Mouse (Mus musculus) limb, embryonic 14.5 days (tissue): ENCODE measurements around the gene Nsg1. TPM values are rescaled to one million over a fixed set of nuclear protein-coding genes. Genes with fewer than 3 reads are reported as not detected.

Source experiments
- ATAC-seq: fragments of 200-750 bp; cut with Nextera tagmentation; 2 replicates; pipeline ENCODE4 v1.8.0; 2017; ENCODE audit warnings: low read depth, moderate number of reproducible peaks, moderate TSS enrichment; ENCODE audit not compliant: low FRiP score
- DNase-seq: peaks from one replicate; pipeline ENCODE4 v3.0.0-alpha.2; 2015; ENCODE audit warnings: low spot score
- H3K27ac ChIP-seq: fragments of 300-500 bp; sonication (generic); replicated peaks from 2 replicates; pipeline ENCODE4 v1.5.1; 2014; ENCODE audit warnings: low read depth, mild to moderate bottlenecking, low read length, moderate library complexity, mixed read lengths
- H3K27me3 ChIP-seq: fragments of 300-500 bp; sonication (generic); 2 replicates; pipeline ENCODE4 v1.6.1; 2014; ENCODE audit warnings: low read length, mixed read lengths; ENCODE audit not compliant: control insufficient read depth, insufficient read depth
- H3K36me3 ChIP-seq: fragments of 300-500 bp; sonication (generic); 2 replicates; pipeline ENCODE4 v1.6.1; 2014; ENCODE audit warnings: mild to moderate bottlenecking, low read length, moderate library complexity, mixed read lengths; ENCODE audit not compliant: control insufficient read depth, insufficient read depth
- H3K4me1 ChIP-seq: fragments of 300-500 bp; sonication (generic); 2 replicates; pipeline ENCODE4 v1.6.1; 2014; ENCODE audit warnings: antibody characterized with exemption, low read length, mixed read lengths; ENCODE audit not compliant: control insufficient read depth, insufficient read depth
- H3K4me2 ChIP-seq: fragments of 300-500 bp; sonication (generic); replicated peaks from 2 replicates; pipeline ENCODE4 v1.6.1; 2014; ENCODE audit warnings: low read depth, mild to moderate bottlenecking, low read length, moderate library complexity; ENCODE audit not compliant: severe bottlenecking
- H3K4me3 ChIP-seq: fragments of 300-500 bp; sonication (generic); replicated peaks from 2 replicates; pipeline ENCODE4 v1.5.1; 2014; ENCODE audit warnings: low read length
- H3K9ac ChIP-seq: fragments of 300-500 bp; sonication (generic); 2 replicates; pipeline ENCODE4 v1.6.1; 2014; ENCODE audit warnings: mild to moderate bottlenecking, low read depth, low read length, moderate library complexity; ENCODE audit not compliant: severe bottlenecking
- H3K9me3 ChIP-seq: fragments of 300-500 bp; sonication (generic); 2 replicates; pipeline ENCODE4 v1.6.1; 2016; ENCODE audit warnings: low read length; ENCODE audit not compliant: control insufficient read depth
- POLR2A ChIP-seq: fragments of 200-500 bp; IDR thresholded peaks from 2 replicates; pipeline ENCODE4 v1.8.0; 2012; ENCODE audit warnings: inconsistent platforms, mild to moderate bottlenecking, moderate library complexity, borderline replicate concordance; ENCODE audit not compliant: insufficient read depth, insufficient read length; ENCODE audit errors: extremely low read depth
- WGBS: fragments of 180-500 bp; shearing (Covaris S2); extraction: QIAGEN DNeasy Blood & Tissue Kit; methylation state at CpG from one replicate; pipeline ENCODE4 v1.1.7; 2014; 5-methylcytosine and 5-hydroxymethylcytosine counted together
- polyA plus RNA-seq, 2 experiments: library from polyadenylated mRNA; depleted of rRNA in 1 of 2; stranded (reverse) in 1 of 2; unstranded in 1 of 2; fragments of >200 nt; fragmentation: Nextera tagmentation in 1 of 2; extraction: Ambion mirVana in 1 of 2; gene quantifications; 2 replicates each; pipeline versions ENCODE4 v1.2.1 to v1.2.3; 2012 to 2014

Gene Nsg1
- polyA plus RNA-seq, 2 experiments, result 34.7 to 151 TPM

- Histone ChIP-seq H3K27me3 (no peaks in the 10 kb centered on the region), H3K27ac (no peak overlapping the region), H3K9me3 (no peaks in the 10 kb centered on the region), H3K4me1 (peaks cover 7% of the 10 kb centered on the region; the same call in 1 of the 2 replicates), H3K9ac (no peak overlapping the region), H3K4me2 (no peak overlapping the region), H3K4me3 (no peak overlapping the region), H3K36me3 (0 out of 2 replicates have a peak, but pooled peaks cover 3% of the 10 kb centered on the region)
- 93% methylated on average over 2 of the region's 2 CpGs for WGBS
- ATAC-seq (no peak), DNase-seq (no peak)
- no peak for TF ChIP-seq POLR2A
Observed at GRCm38 (mm10) chr5:38094331-38094730, 65.4 kb downstream of the Nsg1 start.

- no peak overlapping the region for H3K27ac ChIP-seq
- no peak for ATAC-seq
- no peaks in the 10 kb centered on the region for H3K27me3 ChIP-seq
- 0 out of 2 replicates have a peak, but pooled peaks cover 3% of the 10 kb centered on the region for H3K36me3 ChIP-seq
- no peak overlapping the region for H3K4me2 ChIP-seq
- no peaks in the 10 kb centered on the region for H3K9me3 ChIP-seq
- H3K4me3 ChIP-seq, result no peak overlapping the region
- no peak for TF ChIP-seq POLR2A
- H3K9ac ChIP-seq, result no peak overlapping the region
- peaks cover 2% of the 10 kb centered on the region; the same call in 1 of the 2 replicates for H3K4me1 ChIP-seq
- WGBS, result 77% methylated on average over 2 of the region's 2 CpGs
- DNase-seq, result no peak
Observed at GRCm38 (mm10) chr5:38091966-38092304, 67.8 kb downstream of the Nsg1 start.

GRCm38 (mm10) chr5:38091046-38091965 lies 68.4 kb downstream of the Nsg1 start:
- ATAC-seq, result no peak; the same call in 1 of the 2 replicates
- Histone ChIP-seq H3K27ac (no peak overlapping the region), H3K36me3 (0 out of 2 replicates have a peak, but pooled peaks cover 3% of the 10 kb centered on the region), H3K27me3 (no peaks in the 10 kb centered on the region), H3K9me3 (no peaks in the 10 kb centered on the region), H3K9ac (no peak overlapping the region), H3K4me2 (no peak overlapping the region), H3K4me1 (peaks cover 2% of the 10 kb centered on the region; the same call in 1 of the 2 replicates), H3K4me3 (no peak overlapping the region)
- DNase-seq, result peak; percentile 84
- TF ChIP-seq POLR2A, result no peak
- 74% methylated on average over 8 of the region's 8 CpGs for WGBS

GRCm38 (mm10) chr5:38090581-38090980 lies 69.1 kb downstream of the Nsg1 start:
- DNase-seq (no peak), ATAC-seq (no peak)
- 59% methylated on average over 3 of the region's 3 CpGs for WGBS
- no peaks in the 10 kb centered on the region for H3K9me3 ChIP-seq
- H3K27ac ChIP-seq, result no peak overlapping the region
- H3K36me3 ChIP-seq, result 0 out of 2 replicates have a peak, but pooled peaks cover 3% of the 10 kb centered on the region
- TF ChIP-seq POLR2A, result no peak
- no peak overlapping the region for H3K4me3 ChIP-seq
- no peak overlapping the region for H3K9ac ChIP-seq
- peaks cover 6% of the 10 kb centered on the region; the same call in 1 of the 2 replicates for H3K4me1 ChIP-seq
- no peak overlapping the region for H3K4me2 ChIP-seq
- no peaks in the 10 kb centered on the region for H3K27me3 ChIP-seq

- no peak overlapping the region for H3K27ac ChIP-seq
- WGBS, result 75% methylated on average over 3 of the region's 3 CpGs
- TF ChIP-seq POLR2A, result no peak
- H3K4me2 ChIP-seq, result no peak overlapping the region
- DNase-seq, result no peak
- H3K4me3 ChIP-seq, result no peak overlapping the region
- H3K9me3 ChIP-seq, result no peaks in the 10 kb centered on the region
- no peak for ATAC-seq
- peaks cover 6% of the 10 kb centered on the region; the same call in 1 of the 2 replicates for H3K4me1 ChIP-seq
- H3K27me3 ChIP-seq, result no peaks in the 10 kb centered on the region
- 0 out of 2 replicates have a peak, but pooled peaks cover under 1% of the 10 kb centered on the region for H3K36me3 ChIP-seq
- no peak overlapping the region for H3K9ac ChIP-seq
Observed at GRCm38 (mm10) chr5:38090111-38090510, 69.6 kb downstream of the Nsg1 start.

Other genes starting within 250 kb of the Nsg1 start
- gene Stx18, start 121.2 kb downstream of the Nsg1 start, polyA plus RNA-seq (2012; rRNA removed), result 35.2 and 43.1 TPM in 2 replicates
- gene Stx18, start 121.2 kb downstream of the Nsg1 start, polyA plus RNA-seq (2014; fragmentation: Nextera tagmentation; extraction: Ambion mirVana), result 49.0 and 52.3 TPM in 2 replicates
- gene Zbtb49, start 60.5 kb upstream of the Nsg1 start, polyA plus RNA-seq (2012; rRNA removed), result 22.3 and 27.9 TPM in 2 replicates
- gene Zbtb49, start 60.5 kb upstream of the Nsg1 start, polyA plus RNA-seq (2014; fragmentation: Nextera tagmentation; extraction: Ambion mirVana), result 12.4 and 14.0 TPM in 2 replicates
- 29.4 and 54.7 TPM in 2 replicates for gene Lyar, start 60.6 kb upstream of the Nsg1 start, polyA plus RNA-seq (2012; rRNA removed)
- gene Lyar, start 60.6 kb upstream of the Nsg1 start, polyA plus RNA-seq (2014; fragmentation: Nextera tagmentation; extraction: Ambion mirVana), result 75.1 and 85.2 TPM in 2 replicates
- 51.1 and 57.5 TPM in 2 replicates for gene Tmem128, start 100.3 kb upstream of the Nsg1 start, polyA plus RNA-seq (2012; rRNA removed)
- gene Tmem128, start 100.3 kb upstream of the Nsg1 start, polyA plus RNA-seq (2014; fragmentation: Nextera tagmentation; extraction: Ambion mirVana), result 66.9 and 70.0 TPM in 2 replicates
- 0.04 TPM in 1 of 2 replicates, not detected in the other for gene Otop1, start 116.1 kb upstream of the Nsg1 start, polyA plus RNA-seq (2012; rRNA removed)
- not detected in 2 replicates for gene Otop1, start 116.1 kb upstream of the Nsg1 start, polyA plus RNA-seq (2014; fragmentation: Nextera tagmentation; extraction: Ambion mirVana)
- 0.04 and 0.12 TPM in 2 replicates for gene Drd5, start 159.5 kb upstream of the Nsg1 start, polyA plus RNA-seq (2012; rRNA removed)
- gene Drd5, start 159.5 kb upstream of the Nsg1 start, polyA plus RNA-seq (2014; fragmentation: Nextera tagmentation; extraction: Ambion mirVana), result 0.06 TPM in 1 of 2 replicates, not detected in the other